8 mouse cellular contexts compared by ENCODE assay signal in genomic region chr3:80802596-80803081, GRCm38 (mm10). TPM values are rescaled to one million over a fixed set of nuclear protein-coding genes. Genes with fewer than 3 reads are reported as not detected.
DNase-seq lines count a peak whose midpoint lies in the region; ATAC-seq lines count a peak whose summit lies in the region.

Gene Gria2, minus strand, starts transcription at chr3:80802835.

- no peak within 1 kb of the TSS for H3K27ac ChIP-seq in embryonic facial prominence, embryonic 14.5 days (replicated peaks; ENCODE audit: low read depth, low read length)
- no peak within 1 kb of the TSS for H3K27ac ChIP-seq in heart, embryonic 15.5 days
- H3K27ac ChIP-seq in liver, embryonic 12.5 days = no peak within 1 kb of the TSS

- H3K4me3 ChIP-seq in embryonic facial prominence, embryonic 14.5 days (ENCODE audit: low read depth, low read length) = peak within 1 kb of the TSS; percentile 42
- peak within 1 kb of the TSS; percentile 46 for H3K4me3 ChIP-seq in heart, embryonic 15.5 days
- H3K4me3 ChIP-seq in liver, embryonic 12.5 days = peak within 1 kb of the TSS; percentile 27

- peaks cover 18% of the 10 kb centered on the region; the same call in 1 of the 2 replicates for H3K4me1 ChIP-seq in embryonic facial prominence, embryonic 14.5 days (ENCODE audit: control insufficient read depth, insufficient read depth, low read length)
- peaks cover 16% of the 10 kb centered on the region for H3K4me1 ChIP-seq in heart, embryonic 15.5 days (replicated peaks)
- H3K4me1 ChIP-seq in liver, embryonic 12.5 days = peaks cover 4% of the 10 kb centered on the region; the same call in 1 of the 2 replicates

- ATAC-seq in embryonic facial prominence, embryonic 14.5 days (ENCODE audit: low read depth) = peak; percentile 94
- ATAC-seq in heart, embryonic 15.5 days (replicated peaks; ENCODE audit: insufficient number of reproducible peaks, insufficient read depth, low FRiP score, low read depth) = peak; percentile 87
- peak; percentile 59; the same call in 1 of the 2 replicates for ATAC-seq in liver, embryonic 12.5 days

- H3K9me3 ChIP-seq in embryonic facial prominence, embryonic 14.5 days (ENCODE audit: control insufficient read depth, low read length) = no peaks in the 10 kb centered on the region
- H3K9me3 ChIP-seq in heart, embryonic 15.5 days (replicated peaks) = no peaks in the 10 kb centered on the region
- H3K9me3 ChIP-seq in liver, embryonic 12.5 days (replicated peaks) = no peaks in the 10 kb centered on the region

- under 1% methylated on average over 34 of the region's 35 CpGs for WGBS in embryonic facial prominence, embryonic 14.5 days
- 2% methylated on average over 20 of the region's 35 CpGs for WGBS in heart, embryonic 15.5 days
- WGBS in liver, embryonic 12.5 days (ENCODE audit: insufficient replicate concordance) = 2% methylated on average over 35 of the region's 35 CpGs

- peak; percentile 66 for DNase-seq in 3T3-L1 (ENCODE audit: low read depth, low spot score)
- DNase-seq in adrenal gland, postnatal 25 days = peak; percentile 78
- DNase-seq in embryonic facial prominence, embryonic 14.5 days (ENCODE audit: low spot score) = peak; percentile 94
- DNase-seq in kidney, postnatal 25 days = peak; percentile 69 to 70
- peak; percentile 13 for DNase-seq in ovary, adult 18-20 months (ENCODE audit: low spot score)
- peak; percentile 64 for DNase-seq in thymus, postnatal 4 days

- H3K27me3 ChIP-seq in embryonic facial prominence, embryonic 14.5 days (replicated peaks; ENCODE audit: control insufficient read depth, insufficient read depth, low read length) = peaks cover 27% of the 10 kb centered on the region
- peaks cover 27% of the 10 kb centered on the region for H3K27me3 ChIP-seq in heart, embryonic 15.5 days
- H3K27me3 ChIP-seq in liver, embryonic 12.5 days (replicated peaks) = peaks cover 31% of the 10 kb centered on the region

- peak within 1 kb of the TSS; percentile 19; the same call in 1 of the 2 replicates for H3K9ac ChIP-seq in embryonic facial prominence, embryonic 14.5 days (ENCODE audit: low read depth, low read length)
- H3K9ac ChIP-seq in heart, embryonic 15.5 days = no peak within 1 kb of the TSS
- no peak within 1 kb of the TSS for H3K9ac ChIP-seq in liver, embryonic 12.5 days

- H3K4me2 ChIP-seq in embryonic facial prominence, embryonic 14.5 days (ENCODE audit: low read depth, low read length) = peak within 1 kb of the TSS; percentile 79
- peak within 1 kb of the TSS; percentile 82 for H3K4me2 ChIP-seq in heart, embryonic 15.5 days
- H3K4me2 ChIP-seq in liver, embryonic 12.5 days = peak within 1 kb of the TSS; percentile 62

- no peaks in the 10 kb centered on the region for H3K36me3 ChIP-seq in embryonic facial prominence, embryonic 14.5 days (ENCODE audit: control insufficient read depth, insufficient read depth, low read length)
- H3K36me3 ChIP-seq in heart, embryonic 15.5 days = no peaks in the 10 kb centered on the region
- no peaks in the 10 kb centered on the region for H3K36me3 ChIP-seq in liver, embryonic 12.5 days

RNA-seq across cellular contexts. Expression of gene Gria2, which starts in this region (rescaled TPM):
- total RNA-seq in adrenal gland, postnatal 25 days (2021) = 9.5 and 14.5 TPM in 2 replicates
- 3.6 and 3.9 TPM in 2 replicates for polyA plus RNA-seq in embryonic facial prominence, embryonic 14.5 days (2014; fragmentation: Nextera tagmentation; extraction: Ambion mirVana)
- polyA plus RNA-seq in heart, embryonic 15.5 days (2015; fragmentation: Nextera tagmentation; extraction: Ambion mirVana) = 0.81 and 1.1 TPM in 2 replicates
- polyA plus RNA-seq in liver, embryonic 12.5 days (2016; fragmentation: Nextera tagmentation; extraction: Ambion mirVana) = 0.07 TPM in 1 of 2 replicates, not detected in the other

Comparison
In these comparisons a context has a peak if more than half of its experiments do, and no peak if none do; other contexts are left out.
1. Peak in ATAC-seq, H3K4me3 ChIP-seq and H3K4me2 ChIP-seq in liver, embryonic 12.5 days; RNA of the gene not detected or under 1 TPM.
2. DNase-seq: peak in every context shown above with its lines; median percentile 94 in embryonic facial prominence, embryonic 14.5 days; 78 in adrenal gland, postnatal 25 days; 70 in kidney, postnatal 25 days; 66 in 3T3-L1; 64 in thymus, postnatal 4 days; 13 in ovary, adult 18-20 months.